Mouse (Mus musculus) testis, adult 2 months (tissue): ENCODE measurements around the gene Iglon5.

Experiments used
- CTCF ChIP-seq: fragments of 200-500 bp; IDR thresholded peaks from 2 replicates; pipeline ENCODE4 v1.5.1; 2012; ENCODE audit warnings: low read depth, mild to moderate bottlenecking, inconsistent platforms, low read length, moderate library complexity; ENCODE audit not compliant: control insufficient read depth, insufficient read depth, insufficient replicate concordance
- POLR2A ChIP-seq: fragments of 200-500 bp; IDR thresholded peaks from 2 replicates; pipeline ENCODE4 v1.6.1; 2012; ENCODE audit warnings: low read depth, mild to moderate bottlenecking, inconsistent platforms, low read length, moderate library complexity; ENCODE audit not compliant: control insufficient read depth

DNA sequence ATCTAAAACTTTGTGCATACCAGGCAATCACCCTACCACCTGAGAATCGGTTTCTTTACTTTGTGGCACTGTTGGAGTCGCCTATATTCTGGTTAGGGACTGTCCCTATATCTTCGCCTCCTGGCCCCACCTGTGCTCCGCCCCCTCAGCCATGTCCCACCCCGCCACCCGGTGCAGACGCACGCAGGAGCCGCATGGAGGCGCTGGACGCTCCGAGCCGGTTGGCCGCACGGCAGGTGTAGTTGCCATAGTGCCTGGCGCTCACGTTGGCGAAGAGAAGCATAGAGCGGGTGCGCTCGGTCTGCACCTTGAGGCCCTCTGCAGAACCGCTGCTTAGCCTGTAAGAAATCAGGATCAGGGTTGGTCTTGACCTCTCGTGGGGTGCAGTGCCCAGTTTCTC is 14.2 kb downstream of the Iglon5 start:
- TF ChIP-seq POLR2A = no peak
- TF ChIP-seq CTCF = no peak
